Mouse (Mus musculus) megakaryocyte progenitor cell, adult 5-6 weeks (primary cell): ENCODE results near the gene Vmn2r99. TPM values are rescaled to one million over a fixed set of nuclear protein-coding genes. Genes with fewer than 3 reads are reported as not detected.

Experiments used
- ATAC-seq: replicated peaks from 2 replicates; pipeline ENCODE4 v1.8.0; 2016; ENCODE audit warnings: mild to moderate bottlenecking, moderate TSS enrichment, inconsistent platforms; ENCODE audit not compliant: poor library complexity
- total RNA-seq, 2 experiments: library from RNA; stranded (forward) in 1 of 2; stranded (reverse) in 1 of 2; fragments of 157-497, 149-512 nt in 1 of 2; fragments of 200-1000 nt in 1 of 2; gene quantifications; 2 replicates each; pipeline versions ENCODE4 v1.2.3 to v1.2.4; 2015 to 2017

The Vmn2r99 gene
- total RNA-seq (2015), result not detected in 2 replicates
- not detected in 2 replicates for total RNA-seq (2017)

GRCm38 (mm10) chr17:19361649-19362048, at the start of gene Vmn2r99:
TSS of gene Vmn2r99 (plus strand) at chr17:19361949.
- no peak for ATAC-seq

GRCm38 (mm10) chr17:19437623-19438022, 75.9 kb downstream of the Vmn2r99 start:
- ATAC-seq, result no peak

- no peak for ATAC-seq
Observed at GRCm38 (mm10) chr17:19444932-19445331, 83.2 kb downstream of the Vmn2r99 start.

Other genes with a start within 250 kb of the Vmn2r99 start
- gene Vmn2r100, start 142.8 kb downstream of the Vmn2r99 start, total RNA-seq (2015), result not detected in 2 replicates
- not detected in 2 replicates for gene Vmn2r100, start 142.8 kb downstream of the Vmn2r99 start, total RNA-seq (2017)
- not detected in 2 replicates for gene Vmn2r101, start 215.3 kb downstream of the Vmn2r99 start, total RNA-seq (2015)
- gene Vmn2r101, start 215.3 kb downstream of the Vmn2r99 start, total RNA-seq (2017), result not detected in 2 replicates